Mouse (Mus musculus): ENCODE measurements around the gene Pard3. TPM values are rescaled to one million over a fixed set of nuclear protein-coding genes. Genes with fewer than 3 reads are reported as not detected.

Pard3 gene
- total RNA-seq, 1 experiment from 2014 or later, result 40.2 TPM

- no peak for DNase-seq
Observed at GRCm38 (mm10) chr8:127087434-127087833, 23.7 kb downstream of the Pard3 start.

GRCm38 (mm10) chr8:127088372-127088771, 24.7 kb downstream of the Pard3 start:
- no peak for DNase-seq

GRCm38 (mm10) chr8:127089021-127089420, 25.3 kb downstream of the Pard3 start:
- no peak for DNase-seq

- peak; percentile 30 for DNase-seq
Observed at GRCm38 (mm10) chr8:127090435-127090834, 26.7 kb downstream of the Pard3 start.

- no peak for DNase-seq
Observed at GRCm38 (mm10) chr8:127091936-127092335, 28.2 kb downstream of the Pard3 start.

GRCm38 (mm10) chr8:127092383-127093112, 28.9 kb downstream of the Pard3 start:
- DNase-seq, result peak; percentile 23

GRCm38 (mm10) chr8:127093113-127093426, 29.4 kb downstream of the Pard3 start:
- no peak for DNase-seq

- DNase-seq, result no peak
Observed at GRCm38 (mm10) chr8:127095763-127096162, 32.1 kb downstream of the Pard3 start.

GRCm38 (mm10) chr8:127099439-127100090, 35.9 kb downstream of the Pard3 start:
- DNase-seq, result no peak

- DNase-seq, result no peak
Observed at GRCm38 (mm10) chr8:127103256-127103655, 39.6 kb downstream of the Pard3 start.

GRCm38 (mm10) chr8:127104616-127105015, 40.9 kb downstream of the Pard3 start:
- no peak for DNase-seq

- DNase-seq, result no peak
Observed at GRCm38 (mm10) chr8:127107928-127108327, 44.2 kb downstream of the Pard3 start.

- DNase-seq, result no peak
Observed at GRCm38 (mm10) chr8:127113209-127113608, 49.5 kb downstream of the Pard3 start.

GRCm38 (mm10) chr8:127115837-127116236, 52.1 kb downstream of the Pard3 start:
- DNase-seq, result no peak

GRCm38 (mm10) chr8:127118373-127118861, 54.7 kb downstream of the Pard3 start:
- DNase-seq, result peak; percentile 50

GRCm38 (mm10) chr8:127123391-127123790, 59.7 kb downstream of the Pard3 start:
- no peak for DNase-seq

- DNase-seq, result no peak
Observed at GRCm38 (mm10) chr8:127124795-127125194, 61.1 kb downstream of the Pard3 start.

GRCm38 (mm10) chr8:127125686-127126683, 62.3 kb downstream of the Pard3 start:
- no peak for DNase-seq

- DNase-seq, result peak; percentile 57
Observed at GRCm38 (mm10) chr8:127128781-127129396, 65.2 kb downstream of the Pard3 start.

- no peak for DNase-seq
Observed at GRCm38 (mm10) chr8:127134327-127134726, 70.6 kb downstream of the Pard3 start.

- no peak for DNase-seq
Observed at GRCm38 (mm10) chr8:127136201-127136600, 72.5 kb downstream of the Pard3 start.

GRCm38 (mm10) chr8:127136781-127137180, 73.1 kb downstream of the Pard3 start:
- no peak for DNase-seq
